Mouse (Mus musculus): ENCODE measurements around the gene Ppp1r10.

DNA sequence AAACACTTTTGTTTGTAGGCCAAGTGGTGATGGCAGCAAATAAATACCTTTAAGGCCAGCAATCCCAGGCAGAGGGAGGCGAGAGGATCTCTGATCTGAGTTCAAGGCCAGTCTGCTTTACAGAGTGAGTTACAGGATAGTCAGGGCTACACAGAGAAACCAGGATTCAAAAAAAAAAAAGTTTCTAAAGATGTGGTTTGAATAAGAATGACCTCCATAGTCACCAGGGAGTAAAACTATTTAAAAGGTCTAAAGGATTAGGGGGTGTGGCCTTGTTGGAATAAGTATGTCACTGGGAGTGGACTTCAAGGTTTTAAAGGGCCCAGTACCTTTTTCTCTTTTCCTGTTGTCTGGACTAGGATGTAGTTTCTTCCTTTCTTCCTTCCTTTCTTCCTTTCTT is 23.7 kb downstream of the Ppp1r10 start:
- TF ChIP-seq CTCF (IDR thresholded peaks at IDR 0.05; ENCODE audit: extremely low read depth, insufficient read depth, insufficient read length, insufficient replicate concordance): no peak
- TF ChIP-seq POLR2A (IDR thresholded peaks at IDR 0.05; ENCODE audit: low read depth, low read length): no peak
